Mouse (Mus musculus) spleen, postnatal 14 days (tissue): ENCODE measurements at regions not wholly inside any gene's neighbourhood (a gene's known extent, or its start where the extent isn't known, plus 50 kb on each side); places are given as distances from the start of the nearest gene placed in this dataset.

Source experiments
- DNase-seq, 2 experiments: peaks; one replicate each; pipeline ENCODE4 v3.0.0; 2021 to 2022; ENCODE audit warnings: low spot score in 2 of 2

GRCm38 (mm10) chr7:64060051-64060450 is 93.6 kb upstream of the Trpm1 start:
- no peak for DNase-seq

- DNase-seq, result no peak
Observed at GRCm38 (mm10) chr7:64058282-64058872, 95.3 kb upstream of the Trpm1 start.

- peak; percentile 40 to 60 for DNase-seq
Observed at GRCm38 (mm10) chr7:64057873-64058272, 95.8 kb upstream of the Trpm1 start.

- no peak for DNase-seq
Observed at GRCm38 (mm10) chr7:64056498-64056897, 97.1 kb upstream of the Trpm1 start.

GRCm38 (mm10) chr7:64054996-64055395 is 98.6 kb upstream of the Trpm1 start:
- no peak for DNase-seq

- no peak for DNase-seq
Observed at GRCm38 (mm10) chr7:64053766-64054165, 99.9 kb upstream of the Trpm1 start.

- no peak for DNase-seq
Observed at GRCm38 (mm10) chr7:64052400-64052799, 101.2 kb upstream of the Trpm1 start.

GRCm38 (mm10) chr7:64050826-64051401 is 102.7 kb upstream of the Trpm1 start:
- DNase-seq, result no peak

GRCm38 (mm10) chr7:64050246-64050645 is 103.4 kb upstream of the Trpm1 start:
- no peak for DNase-seq

- DNase-seq, result peak; percentile 43 to 46
Observed at GRCm38 (mm10) chr7:64049183-64049965, 104.3 kb upstream of the Trpm1 start.

- DNase-seq, result peak; percentile 58 to 59
Observed at GRCm38 (mm10) chr7:64048452-64049182, 105.0 kb upstream of the Trpm1 start.

GRCm38 (mm10) chr7:64047831-64048230 is 105.8 kb upstream of the Trpm1 start:
- no peak for DNase-seq

GRCm38 (mm10) chr7:64045292-64045691 is 106.6 kb upstream of the Klf13 start:
- DNase-seq, result no peak

- DNase-seq, result no peak
Observed at GRCm38 (mm10) chr7:64042978-64043377, 104.3 kb upstream of the Klf13 start.

GRCm38 (mm10) chr7:64041303-64041702 is 102.6 kb upstream of the Klf13 start:
- no peak for DNase-seq

GRCm38 (mm10) chr7:64040026-64040737 is 101.5 kb upstream of the Klf13 start:
- no peak for DNase-seq

GRCm38 (mm10) chr7:64037701-64038231 is 99.1 kb upstream of the Klf13 start:
- no peak for DNase-seq

GRCm38 (mm10) chr7:64036154-64036553 is 97.4 kb upstream of the Klf13 start:
- DNase-seq, result no peak

- DNase-seq, result no peak
Observed at GRCm38 (mm10) chr7:64035025-64035606, 96.4 kb upstream of the Klf13 start.

GRCm38 (mm10) chr7:64034493-64034892 is 95.8 kb upstream of the Klf13 start:
- DNase-seq, result no peak

GRCm38 (mm10) chr7:64033388-64033787 is 94.7 kb upstream of the Klf13 start:
- no peak for DNase-seq
